Mouse (Mus musculus) regulatory T cell (primary cell): ENCODE results near the gene Hhatl.

Experiments
- in situ Hi-C: fragments of 300-600 bp; cut with MboI, MseI; formaldehyde crosslinking; loops from one replicate; pipeline ENCODE4 v1.15.1; 2025; ENCODE audit warnings: high pct_unique_total_duplicates

The Hhatl gene

DNA sequence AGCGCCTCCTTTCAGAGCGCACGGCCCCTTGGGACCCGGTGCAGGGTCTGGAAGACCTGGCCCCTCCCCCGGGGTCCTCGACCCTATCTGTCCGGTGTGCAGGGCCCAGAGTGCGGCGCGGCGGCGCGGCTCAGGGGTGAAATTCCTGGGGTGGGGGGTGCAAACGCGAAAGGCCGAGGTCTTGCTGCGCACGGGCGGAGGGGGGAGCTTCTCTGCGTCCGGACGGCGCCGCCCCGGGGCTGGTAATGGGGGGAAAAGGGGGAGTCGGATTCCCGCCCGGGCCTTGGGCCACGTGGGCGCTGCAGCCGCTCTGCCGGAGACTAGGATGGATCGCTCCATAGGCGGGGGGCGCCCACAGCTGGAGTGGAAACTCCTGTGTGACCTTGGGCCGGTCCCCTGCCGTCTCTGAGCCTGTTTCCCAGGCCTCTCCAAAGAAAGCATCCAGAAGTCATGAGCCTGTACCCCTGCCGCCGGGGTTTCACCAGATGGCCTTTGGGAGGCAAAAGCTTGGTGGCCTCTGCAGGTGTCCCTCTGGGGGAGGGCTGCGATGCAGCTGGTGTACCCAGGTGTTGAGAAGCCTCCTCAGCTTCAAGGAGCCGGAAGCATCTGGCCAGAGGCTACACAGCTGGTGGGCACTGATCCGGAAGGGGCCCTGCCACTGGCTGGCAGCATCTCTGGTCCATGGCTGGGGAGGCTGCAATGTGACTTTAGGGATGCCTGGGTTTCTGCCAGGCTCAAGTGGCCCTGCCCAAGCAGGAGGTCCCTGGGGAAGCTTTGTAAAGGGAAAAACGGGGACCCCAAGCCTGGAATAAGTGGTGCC is 31.8 kb downstream of the Hhatl start:
- in situ Hi-C loops: loop anchor here (25.0 kb wide), 1 partner anchor 1227 kb away; no protein-coding TSS in a partner anchor

DNA sequence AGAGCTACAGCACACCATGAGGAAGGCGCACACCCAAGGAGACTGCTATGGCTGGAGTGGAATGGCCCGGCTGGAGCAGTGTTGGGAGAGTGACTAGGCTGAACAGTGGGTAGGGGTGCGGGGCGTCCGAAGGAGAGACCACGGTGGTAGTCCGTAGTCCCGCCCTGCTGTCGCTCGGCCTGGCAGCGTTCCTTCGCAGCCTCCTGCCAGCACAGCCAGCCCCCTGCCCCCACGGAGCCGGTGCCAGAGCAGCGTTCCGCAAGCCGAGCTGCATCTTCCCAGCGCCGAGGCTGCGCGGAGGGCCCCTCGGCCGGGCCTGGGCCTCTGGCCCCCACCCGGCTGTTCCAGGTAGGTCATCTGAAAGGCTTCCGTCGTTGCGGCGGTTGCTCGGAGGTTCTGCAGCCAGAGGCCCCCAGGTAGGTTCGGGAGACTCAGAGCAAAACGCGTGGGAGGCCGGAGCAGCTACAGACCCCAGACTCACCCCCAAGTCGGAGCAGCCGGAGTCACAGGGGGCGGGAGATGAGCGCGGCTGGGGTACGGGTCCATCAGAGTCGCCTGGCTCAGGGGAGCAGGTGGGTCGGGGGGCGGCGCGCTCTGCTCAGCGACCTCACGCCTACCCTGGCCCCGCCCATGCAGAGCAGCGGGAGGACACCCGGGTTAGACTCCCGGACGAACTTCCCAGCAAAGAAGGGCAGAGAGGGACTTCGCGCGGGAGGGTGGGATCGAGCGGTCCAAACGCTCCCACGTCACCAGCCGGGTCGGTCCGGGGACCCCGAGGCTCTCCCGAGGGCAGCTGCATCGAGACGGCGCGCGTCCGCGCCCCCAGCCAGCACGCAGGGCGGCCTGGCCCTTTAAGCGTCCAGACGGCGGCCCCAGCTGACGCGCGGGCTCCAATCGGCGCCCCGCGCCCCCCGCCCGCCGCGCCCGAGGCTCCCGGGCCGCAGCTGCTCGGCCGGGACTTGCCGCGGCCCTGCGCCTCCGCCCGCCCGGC is 32.9 kb downstream of the Hhatl start, which contains the start of gene Zfp651:
Zfp651 (plus strand) TSS at position 240 of the 991 bp plus-strand sequence.
- in situ Hi-C loops: loop anchor here (25.0 kb wide), 1 partner anchor 1228 kb away; no protein-coding TSS in a partner anchor

DNA sequence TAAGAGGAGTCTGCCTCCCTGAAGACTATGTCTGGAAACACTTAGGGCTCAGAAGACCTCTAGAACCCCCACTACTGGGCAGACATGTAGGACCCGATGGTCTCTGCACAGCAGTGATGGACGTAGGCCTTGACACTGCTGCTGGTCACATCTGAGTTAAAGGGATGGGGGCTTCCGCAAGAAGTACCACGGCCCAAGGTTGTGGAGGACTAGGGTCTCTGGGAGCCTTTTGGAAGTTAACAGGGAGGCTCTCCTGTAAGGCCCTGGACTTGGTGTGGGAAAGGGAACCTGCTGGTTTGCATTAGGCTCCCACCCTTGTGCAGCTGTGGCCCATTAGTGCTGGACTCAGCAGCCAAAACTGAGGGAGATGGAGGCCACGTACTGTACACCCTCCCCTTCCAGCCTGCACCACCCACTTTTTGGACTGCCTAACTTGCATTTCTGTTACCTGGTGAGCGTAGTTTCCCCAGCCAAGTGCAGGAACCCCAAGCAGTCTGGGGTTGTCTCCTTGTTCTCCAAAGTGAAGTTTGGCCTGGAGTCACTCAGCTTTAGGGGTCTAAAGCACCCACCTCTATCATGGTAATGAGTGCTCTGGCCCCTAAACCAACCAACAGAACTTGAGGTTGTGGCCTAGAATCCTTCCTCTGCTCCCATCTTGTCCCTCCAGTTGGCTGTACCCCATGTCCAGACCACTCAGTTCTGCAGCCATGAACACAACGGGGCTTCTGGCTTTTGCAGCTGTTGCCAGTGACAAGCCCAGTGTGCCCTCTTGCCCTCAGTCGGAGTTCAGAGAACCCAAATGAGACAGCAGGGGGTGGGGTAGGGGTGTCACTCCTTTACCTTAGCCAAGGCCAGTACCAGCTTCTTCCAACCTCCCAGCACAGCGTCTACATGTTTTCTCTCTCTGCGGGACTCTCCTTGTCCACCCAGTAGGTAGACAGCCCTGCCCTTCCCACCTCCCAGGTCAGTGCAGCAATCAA is 34.2 kb downstream of the Hhatl start:
- in situ Hi-C loops: loop anchor here (25.0 kb wide), 1 partner anchor 1229 kb away; no protein-coding TSS in a partner anchor

DNA sequence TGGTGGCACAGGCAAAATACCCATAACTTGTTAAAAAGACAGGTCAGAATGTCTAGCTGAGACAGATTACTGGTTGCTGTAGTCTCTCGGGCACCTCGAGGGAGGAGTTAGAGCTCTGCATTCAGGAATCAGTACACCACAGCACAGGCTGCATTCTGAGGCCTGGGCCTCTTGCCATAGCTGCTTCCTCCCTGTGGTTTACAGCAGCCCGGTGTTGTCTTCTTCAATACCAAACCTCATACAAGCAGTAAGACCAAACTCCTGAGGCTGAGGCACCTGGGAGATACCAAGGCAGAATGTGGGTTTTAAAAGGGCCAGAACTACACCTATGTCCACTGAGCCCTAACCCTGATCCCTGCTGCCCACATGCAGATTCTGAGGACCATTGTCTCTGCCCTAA is 34.9 kb downstream of the Hhatl start:
- in situ Hi-C loops: loop anchor here (25.0 kb wide), 1 partner anchor 1230 kb away; no protein-coding TSS in a partner anchor

DNA sequence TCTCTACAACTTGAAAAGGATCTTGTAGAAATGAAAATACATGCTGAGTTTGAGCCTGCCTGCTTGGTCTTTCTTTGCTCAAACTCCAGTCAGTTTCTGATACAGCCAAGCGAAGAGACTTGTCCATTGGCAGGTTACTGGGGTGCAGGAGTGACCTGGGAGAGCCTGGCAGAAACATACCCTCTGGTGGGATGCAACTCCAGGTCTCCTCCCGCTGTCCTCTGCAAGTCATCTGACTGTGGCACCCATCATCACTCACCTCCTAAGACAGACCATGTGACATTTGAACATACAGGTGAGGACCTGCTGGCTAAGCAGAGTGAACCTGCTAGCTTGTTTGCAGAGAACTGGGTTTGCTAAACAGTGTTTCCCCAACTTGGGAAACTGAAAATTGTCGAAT is 35.5 kb downstream of the Hhatl start:
- in situ Hi-C loops: loop anchor here (25.0 kb wide), 1 partner anchor 1231 kb away; no protein-coding TSS in a partner anchor

DNA sequence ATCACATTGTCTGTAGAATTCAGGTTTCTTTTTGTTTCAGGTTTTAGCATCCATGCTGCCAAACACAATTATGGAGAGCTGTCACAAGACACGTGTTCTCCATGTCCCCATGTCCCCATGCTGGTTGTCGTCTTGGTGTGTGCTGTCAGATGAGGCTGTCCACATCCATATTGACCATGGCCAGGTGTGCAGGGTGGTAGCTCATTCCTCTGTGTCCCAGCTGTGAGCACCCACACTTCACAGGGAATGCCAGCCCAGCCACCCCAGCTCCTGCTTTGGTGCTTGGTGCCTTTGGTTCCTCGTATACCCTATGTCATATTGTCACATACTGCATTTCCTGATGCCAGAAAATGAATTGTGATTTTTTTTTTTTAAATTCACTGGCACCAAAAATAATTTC is 37.7 kb downstream of the Hhatl start:
- in situ Hi-C loops: loop anchor here (25.0 kb wide), 1 partner anchor 1233 kb away; no protein-coding TSS in a partner anchor

DNA sequence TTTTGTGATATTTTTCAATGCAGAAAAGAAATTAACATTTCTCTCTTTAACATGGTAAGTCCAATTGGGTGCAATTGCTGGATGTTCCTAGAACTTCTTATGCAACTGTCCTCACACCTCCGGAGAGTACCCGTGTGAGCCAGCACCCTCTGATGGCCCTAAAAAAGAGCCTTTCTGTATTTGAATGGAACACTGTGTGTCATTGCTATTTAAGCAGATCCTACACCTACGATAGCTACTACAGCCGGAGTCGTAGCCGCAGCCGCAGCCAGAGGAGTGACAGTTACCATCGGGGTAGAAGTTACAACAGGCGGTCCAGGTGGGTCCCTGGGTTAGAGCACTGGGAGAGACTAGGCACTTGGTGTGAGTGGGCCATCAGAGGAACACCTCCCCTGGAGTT is 39.5 kb downstream of the Hhatl start:
- in situ Hi-C loops: loop anchor here (25.0 kb wide), 1 partner anchor 1235 kb away; no protein-coding TSS in a partner anchor

DNA sequence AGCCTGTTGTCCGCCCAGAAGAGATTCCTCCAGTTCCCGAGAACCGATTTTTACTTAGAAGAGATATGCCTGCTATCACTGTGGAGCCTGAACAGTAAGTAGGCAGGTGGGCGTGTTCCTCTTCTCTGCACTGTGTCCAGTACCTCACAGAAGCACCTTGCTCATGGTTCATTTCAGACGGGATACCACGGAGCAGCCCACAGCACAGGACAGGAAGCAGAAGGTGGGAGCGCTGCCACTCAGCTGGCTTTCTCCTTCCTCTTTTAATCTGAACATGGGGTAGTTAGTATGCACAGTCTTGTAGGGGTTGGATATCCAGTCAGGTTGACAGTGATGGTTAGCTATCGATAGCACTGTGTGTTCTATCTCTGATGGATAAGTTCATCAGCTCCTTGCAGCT is 48.3 kb downstream of the Hhatl start:
- in situ Hi-C loops: no loop called here

DNA sequence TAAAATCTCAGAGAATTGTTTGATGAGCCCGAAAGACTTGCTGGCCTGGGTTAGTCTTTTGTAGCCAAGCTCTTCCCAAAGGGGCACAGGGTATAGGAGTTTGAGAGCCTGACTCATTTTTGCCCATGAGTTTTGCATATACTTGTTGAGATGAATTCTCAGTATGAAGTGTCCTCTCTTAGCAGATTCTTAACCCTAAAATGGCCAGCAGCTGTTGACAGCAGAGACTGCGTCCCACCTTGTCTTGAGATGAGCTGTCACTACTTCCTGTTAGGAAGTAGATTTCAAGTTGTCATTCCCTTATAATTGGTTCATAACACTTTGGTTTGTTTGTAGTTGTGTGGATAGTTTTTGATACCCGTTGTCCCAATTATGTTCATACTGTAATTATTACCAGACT is 51.1 kb downstream of the Hhatl start:
- in situ Hi-C loops: no loop called here

DNA sequence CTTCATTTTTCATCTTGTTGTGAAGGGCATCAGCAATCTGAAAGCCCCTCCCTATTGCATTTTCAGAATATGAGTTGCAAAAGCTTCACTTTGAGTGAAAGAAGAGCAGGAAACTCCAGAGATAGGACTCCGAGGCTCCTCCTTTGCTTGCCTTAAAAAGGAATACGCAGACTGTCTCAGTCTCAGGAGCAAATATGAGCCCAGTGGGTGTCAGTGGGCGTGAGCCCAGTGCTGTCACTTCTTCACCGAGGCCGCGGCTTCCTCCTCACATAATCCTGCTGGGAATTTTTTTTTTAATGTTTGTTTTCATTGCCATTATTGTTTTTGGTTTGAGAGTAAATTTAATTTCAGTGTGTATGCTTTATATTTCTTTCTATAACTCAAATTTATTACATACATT is 51.8 kb downstream of the Hhatl start:
- in situ Hi-C loops: no loop called here
